Mouse (Mus musculus) cerebellum, adult 2 months (tissue): ENCODE results near the gene Nccrp1. TPM values are rescaled to one million over a fixed set of nuclear protein-coding genes. Genes with fewer than 3 reads are reported as not detected.

ENCODE experiments used
- DNase-seq, 2 experiments: peaks; one replicate each; pipeline ENCODE4 v3.0.0; 2021
- H3K27ac ChIP-seq: fragments of 200-500 bp; 2 replicates; pipeline ENCODE4 v1.5.1; 2012; ENCODE audit warnings: low read length, control low read depth, inconsistent platforms; ENCODE audit not compliant: insufficient read depth
- H3K27me3 ChIP-seq: fragments of 200-500 bp; 2 replicates; pipeline ENCODE4 v1.6.1; 2012; ENCODE audit warnings: inconsistent platforms, mild to moderate bottlenecking, low read length, moderate library complexity; ENCODE audit not compliant: control insufficient read depth, insufficient read depth
- H3K4me1 ChIP-seq: fragments of 200-500 bp; 2 replicates; pipeline ENCODE4 v1.6.1; 2011; ENCODE audit warnings: low read length; ENCODE audit not compliant: control insufficient read depth, insufficient read depth
- H3K4me3 ChIP-seq: fragments of 200-500 bp; replicated peaks from 2 replicates; pipeline ENCODE3; 2011; ENCODE audit warnings: mild to moderate bottlenecking, low read depth, low read length, control low read depth; ENCODE audit not compliant: insufficient read depth
- CTCF ChIP-seq: fragments of 200-500 bp; IDR thresholded peaks from 2 replicates; pipeline ENCODE4 v1.5.1; 2011; ENCODE audit warnings: low read depth, mild to moderate bottlenecking, control low read depth, low read length, moderate library complexity, borderline replicate concordance; ENCODE audit not compliant: insufficient read depth
- POLR2A ChIP-seq: fragments of 200-500 bp; IDR thresholded peaks from 2 replicates; pipeline ENCODE4 v1.6.1; 2011; ENCODE audit warnings: low read length, control low read depth, borderline replicate concordance; ENCODE audit not compliant: insufficient read depth
- WGBS: fragments of 180-500 bp; shearing (Covaris S2); methylation state at CpG from one replicate; pipeline ENCODE4 v1.1.7; 2018; 5-methylcytosine and 5-hydroxymethylcytosine counted together
- polyA plus RNA-seq: library from polyadenylated mRNA; depleted of rRNA; stranded (reverse); fragments of >200 nt; gene quantifications from 2 replicates; pipeline ENCODE4 v1.2.3, GENCODE M21; 2012

Nccrp1 gene
- polyA plus RNA-seq, 1 experiment: 0.67 TPM

DNA sequence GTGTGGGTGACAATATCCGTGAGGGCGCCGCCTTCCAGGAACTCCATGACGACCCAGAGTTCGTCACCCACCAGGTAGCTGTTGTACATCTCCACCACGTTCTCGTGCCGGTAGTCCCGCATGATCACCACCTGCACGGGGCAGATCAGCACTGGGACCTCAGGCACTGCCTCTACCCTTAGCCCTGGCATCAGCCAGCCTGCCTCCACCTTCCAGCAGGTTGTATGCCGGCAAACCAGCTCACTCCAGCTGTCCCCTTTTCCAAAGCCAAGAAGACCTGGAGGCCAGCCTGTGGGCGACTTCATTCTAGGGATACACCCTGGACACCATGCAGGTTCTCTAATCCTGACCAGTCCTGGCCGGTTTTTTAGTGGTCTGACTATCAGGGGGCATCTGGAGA, 15.9 kb upstream of the Nccrp1 start:
- Histone ChIP-seq H3K27me3 (no peaks in the 10 kb centered on the region), H3K27ac (0 out of 2 replicates have a peak overlapping the region, but pooled peaks have one; percentile 18), H3K4me1 (peaks cover 35% of the 10 kb centered on the region), H3K4me3 (no peak overlapping the region)
- TF ChIP-seq POLR2A (no peak), CTCF (no peak)
- WGBS: 40% methylated on average over 13 of the region's 13 CpGs
- peak; percentile 59 to 68 for DNase-seq

DNA sequence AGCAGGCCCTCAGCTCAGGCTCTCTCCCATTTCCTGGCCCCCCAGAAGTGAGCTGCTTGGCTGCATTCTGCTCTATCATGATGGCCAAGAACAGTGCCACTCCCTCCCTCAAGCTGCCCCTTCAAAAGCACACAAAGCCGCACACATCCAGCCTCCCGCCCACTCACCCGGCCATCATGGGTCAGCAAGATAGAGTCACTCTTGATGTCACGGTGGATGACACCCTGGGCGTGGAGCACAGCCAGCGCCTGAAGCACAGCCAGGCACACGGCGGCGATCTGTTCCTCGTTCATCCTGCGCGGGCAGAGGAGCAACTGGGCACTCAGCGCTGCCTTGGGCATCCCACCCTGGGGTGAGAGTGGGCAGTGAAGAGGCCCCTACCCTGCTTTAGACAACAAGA, 15.3 kb upstream of the Nccrp1 start:
- Histone ChIP-seq H3K4me1 (peaks cover 34% of the 10 kb centered on the region), H3K27ac (peak overlapping the region; percentile 18; the same call in 1 of the 2 replicates), H3K27me3 (no peaks in the 10 kb centered on the region), H3K4me3 (no peak overlapping the region)
- 14% methylated on average over 13 of the region's 13 CpGs for WGBS
- DNase-seq: peak; percentile 74 to 80
- 0 out of 2 replicates have a peak, but pooled peaks have one; percentile 11 for TF ChIP-seq POLR2A
- no peak for TF ChIP-seq CTCF

GRCm38 (mm10) chr7:28561967-28562366, 14.9 kb upstream of the Nccrp1 start:
- Histone ChIP-seq H3K27ac (peak overlapping the region; percentile 18), H3K27me3 (no peaks in the 10 kb centered on the region), H3K4me3 (no peak overlapping the region), H3K4me1 (peaks cover 34% of the 10 kb centered on the region)
- peak; percentile 56 to 63 for DNase-seq
- TF ChIP-seq POLR2A (no peak), CTCF (no peak)
- WGBS: 33% methylated on average over 11 of the region's 11 CpGs

DNA sequence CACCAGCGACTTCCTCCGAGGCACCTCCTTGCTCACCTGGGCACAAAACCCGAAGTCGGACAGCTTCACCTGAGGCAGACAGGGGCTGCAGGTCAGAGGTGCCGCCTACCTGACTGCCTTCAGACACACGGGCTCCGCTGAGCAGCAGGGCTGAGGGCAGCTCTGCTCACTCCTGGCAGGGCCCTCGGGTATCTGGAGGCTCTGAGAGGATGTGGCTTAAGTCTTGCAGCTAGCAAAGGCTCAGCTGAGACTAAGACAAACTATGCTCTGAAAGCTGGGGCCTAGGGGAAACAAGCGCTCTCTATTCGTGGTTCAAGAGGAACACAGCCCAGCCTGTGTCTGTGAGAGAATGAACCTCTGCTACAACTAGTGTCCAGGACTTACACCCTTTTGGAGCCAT, 13.8 kb upstream of the Nccrp1 start:
- 95% methylated on average over 10 of the region's 10 CpGs for WGBS
- peaks cover 34% of the 10 kb centered on the region for H3K4me1 ChIP-seq
- TF ChIP-seq CTCF (no peak), POLR2A (no peak)
- no peak overlapping the region for H3K4me3 ChIP-seq
- no peak overlapping the region for H3K27ac ChIP-seq
- no peak for DNase-seq
- H3K27me3 ChIP-seq: no peaks in the 10 kb centered on the region

DNA sequence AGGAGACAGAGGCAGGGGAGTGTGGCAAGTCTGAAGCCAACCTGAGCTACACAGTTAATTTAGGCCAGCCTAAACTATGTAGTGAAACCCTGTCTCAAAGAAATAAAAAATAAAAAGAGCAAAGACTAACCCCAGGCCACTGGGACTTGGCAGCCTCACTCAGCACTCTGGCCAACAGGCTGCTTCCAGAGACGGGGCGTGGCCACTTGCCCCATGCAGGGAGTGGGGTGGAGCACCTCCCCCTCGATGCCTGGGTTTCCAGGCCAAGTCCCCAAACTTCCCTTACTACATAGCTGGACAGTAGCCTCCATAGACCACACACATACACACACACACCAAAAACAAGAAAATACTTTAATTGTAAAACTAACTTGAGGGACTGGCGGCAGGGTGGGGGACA, 11.4 kb upstream of the Nccrp1 start:
- TF ChIP-seq CTCF: no peak
- no peak for TF ChIP-seq POLR2A
- Histone ChIP-seq H3K4me1 (peaks cover 27% of the 10 kb centered on the region), H3K27ac (no peak overlapping the region), H3K4me3 (no peak overlapping the region), H3K27me3 (no peaks in the 10 kb centered on the region)
- WGBS: 13% methylated on average over 4 of the region's 4 CpGs
- peak; percentile 48 to 57 for DNase-seq

DNA sequence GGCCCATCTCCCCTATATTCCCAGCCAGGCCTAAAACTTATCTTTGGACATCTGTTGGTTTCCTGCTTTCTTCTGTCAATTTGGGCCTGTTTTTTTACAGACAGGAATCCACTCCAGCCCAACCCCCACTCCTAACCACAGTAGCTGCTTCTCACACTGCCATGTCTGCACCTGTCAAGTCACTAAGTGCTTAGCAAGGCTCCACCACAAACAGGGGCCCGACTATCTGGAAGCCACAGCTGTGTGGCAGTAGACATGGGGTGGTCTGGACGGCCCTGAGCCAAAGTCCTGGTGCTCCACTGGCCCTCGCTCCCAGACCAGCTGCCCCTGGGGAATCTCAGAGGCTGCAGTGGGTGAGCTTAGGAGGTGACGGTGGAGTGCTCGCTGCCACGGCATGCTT, 10.7 kb upstream of the Nccrp1 start:
- H3K27me3 ChIP-seq: no peaks in the 10 kb centered on the region
- H3K27ac ChIP-seq: no peak overlapping the region
- no peak overlapping the region for H3K4me3 ChIP-seq
- no peak for DNase-seq
- 70% methylated on average over 6 of the region's 6 CpGs for WGBS
- peaks cover 22% of the 10 kb centered on the region for H3K4me1 ChIP-seq
- TF ChIP-seq POLR2A (no peak), CTCF (no peak)

- WGBS: 85% methylated on average over 5 of the region's 5 CpGs
- DNase-seq: no peak
- Histone ChIP-seq H3K4me1 (peaks cover 16% of the 10 kb centered on the region), H3K27me3 (no peaks in the 10 kb centered on the region), H3K27ac (no peak overlapping the region), H3K4me3 (no peak overlapping the region)
- TF ChIP-seq POLR2A (no peak), CTCF (no peak)
Measured at GRCm38 (mm10) chr7:28557069-28557468, 10.0 kb upstream of the Nccrp1 start.

DNA sequence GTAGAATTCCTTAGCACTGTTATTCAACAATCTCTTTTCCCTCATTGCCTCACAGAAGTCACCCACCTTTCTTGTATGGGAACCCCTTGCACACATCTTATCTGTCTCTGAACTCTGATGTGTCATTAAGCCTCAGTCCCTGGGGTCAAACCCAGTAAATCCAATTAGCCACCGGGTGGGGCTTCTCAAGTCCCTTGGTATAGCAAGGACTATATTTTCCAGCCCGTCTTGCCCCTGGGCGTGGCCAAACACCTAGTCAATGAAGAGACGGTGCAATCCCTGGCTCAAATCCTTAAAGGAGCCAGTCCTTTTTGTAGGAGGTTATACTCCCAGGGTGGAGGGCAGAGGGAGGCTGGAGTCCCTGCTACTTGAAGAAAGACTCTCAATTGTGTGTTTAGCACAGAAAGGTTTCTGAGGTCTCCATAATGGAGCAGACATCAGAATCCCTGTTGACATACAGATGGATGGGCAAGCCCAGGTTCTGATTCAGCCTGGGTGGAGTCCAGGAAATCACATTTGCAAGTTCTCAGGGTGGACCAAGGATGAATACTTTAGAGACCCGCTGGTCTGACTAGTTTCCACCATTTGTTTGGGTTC, 9.0 kb upstream of the Nccrp1 start:
- H3K27ac ChIP-seq: no peak overlapping the region
- no peaks in the 10 kb centered on the region for H3K27me3 ChIP-seq
- no peak for TF ChIP-seq CTCF
- no peak for TF ChIP-seq POLR2A
- no peak for DNase-seq
- WGBS: 40% methylated on average over 5 of the region's 5 CpGs
- peaks cover 14% of the 10 kb centered on the region for H3K4me1 ChIP-seq
- no peak overlapping the region for H3K4me3 ChIP-seq
